Mouse (Mus musculus) bone marrow macrophage, adult 2 months (primary cell): ENCODE results near the gene Cdt1.

Experiments
- CTCF ChIP-seq: IDR thresholded peaks from 2 replicates; pipeline ENCODE4 v1.5.1; 2012; ENCODE audit warnings: low read depth, mild to moderate bottlenecking, low read length, moderate library complexity
- POLR2A ChIP-seq: IDR thresholded peaks from 2 replicates; pipeline ENCODE4 v1.6.1; 2012; ENCODE audit warnings: mild to moderate bottlenecking, low read depth, low read length, borderline replicate concordance

DNA sequence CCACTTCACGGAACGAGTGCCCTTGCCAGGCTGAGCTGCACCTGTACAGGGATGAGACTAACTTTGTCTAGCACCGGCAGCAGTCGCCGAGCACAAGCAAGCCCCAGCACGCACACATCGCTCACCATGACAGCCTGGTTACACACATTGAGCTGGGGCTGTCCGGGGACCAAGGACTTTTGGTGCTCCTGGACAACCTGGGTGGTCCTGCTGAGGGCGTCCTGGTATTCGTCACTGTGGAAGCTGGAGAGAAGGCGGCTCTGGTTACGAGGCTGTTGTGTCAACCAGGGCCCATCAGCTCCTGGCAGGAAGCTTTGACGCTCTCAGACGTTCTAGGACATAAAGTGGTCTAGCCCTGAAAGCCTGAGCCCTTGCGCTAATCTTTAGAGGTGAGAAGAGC, 13.1 kb downstream of the Cdt1 start:
- TF ChIP-seq CTCF: no peak
- no peak for TF ChIP-seq POLR2A
